Mouse (Mus musculus) neural tube, embryonic 11.5 days (tissue): ENCODE data around the gene Harbi1. TPM values are rescaled to one million over a fixed set of nuclear protein-coding genes. Genes with fewer than 3 reads are reported as not detected.

Experiments used
- polyA plus RNA-seq: library from polyadenylated mRNA; unstranded; fragments of >200 nt; fragmentation: Nextera tagmentation; extraction: Ambion mirVana; gene quantifications from 2 replicates; pipeline ENCODE4 v1.2.1, GENCODE M21; 2014

The Harbi1 gene
- polyA plus RNA-seq, 1 experiment from 2014 or later, result 17.3 TPM

Other genes with a start within 250 kb of the Harbi1 start
- 131 TPM in 2 replicates for gene Ckap5, start 184.1 kb upstream of the Harbi1 start, polyA plus RNA-seq
- 0.15 and 0.16 TPM in 2 replicates for gene F2, start 74.4 kb upstream of the Harbi1 start, polyA plus RNA-seq
- 5.6 and 5.9 TPM in 2 replicates for gene Zfp408, start 61.1 kb upstream of the Harbi1 start, polyA plus RNA-seq
- 87.0 and 90.9 TPM in 2 replicates for gene Arhgap1, start 61.0 kb upstream of the Harbi1 start, polyA plus RNA-seq
- gene Atg13, start 276 bp upstream of the Harbi1 start, polyA plus RNA-seq, result 37.9 and 38.3 TPM in 2 replicates
- gene Ambra1, start 19.3 kb downstream of the Harbi1 start, polyA plus RNA-seq, result 21.3 and 21.5 TPM in 2 replicates
- 0.45 and 0.53 TPM in 2 replicates for gene Chrm4, start 216.4 kb downstream of the Harbi1 start, polyA plus RNA-seq
- gene Mdk, start 221.4 kb downstream of the Harbi1 start, polyA plus RNA-seq, result 1,127 and 1,214 TPM in 2 replicates
- gene Gm9821, start 234.9 kb downstream of the Harbi1 start, polyA plus RNA-seq, result 0.37 and 0.58 TPM in 2 replicates